Mouse (Mus musculus) midbrain, postnatal 0 days (tissue): ENCODE data around the gene Ttll9. TPM values are rescaled to one million over a fixed set of nuclear protein-coding genes. Genes with fewer than 3 reads are reported as not detected.

Experiments
- ATAC-seq: fragments of 200-750 bp; cut with Nextera tagmentation; 2 replicates; pipeline ENCODE4 v1.8.0; 2017; ENCODE audit warnings: moderate number of reproducible peaks, mild to moderate bottlenecking, moderate TSS enrichment, moderate library complexity; ENCODE audit not compliant: low FRiP score
- DNase-seq: peaks from one replicate; pipeline ENCODE4 v3.0.0-alpha.2; 2015; ENCODE audit warnings: low spot score
- H3K27ac ChIP-seq: fragments of 300-500 bp; sonication (generic); 2 replicates; pipeline ENCODE4 v1.5.1; 2014; ENCODE audit warnings: low read depth, mild to moderate bottlenecking, low read length, mixed read lengths
- H3K27me3 ChIP-seq: fragments of 300-500 bp; sonication (generic); 2 replicates; pipeline ENCODE4 v1.6.1; 2014; ENCODE audit warnings: low read length, control low read depth, mixed read lengths; ENCODE audit not compliant: insufficient read depth
- H3K36me3 ChIP-seq: fragments of 300-500 bp; sonication (generic); 2 replicates; pipeline ENCODE4 v1.6.1; 2014; ENCODE audit warnings: low read length, control low read depth, mixed read lengths; ENCODE audit not compliant: insufficient read depth
- H3K4me1 ChIP-seq: fragments of 300-500 bp; sonication (generic); 2 replicates; pipeline ENCODE4 v1.6.1; 2014; ENCODE audit warnings: mild to moderate bottlenecking, control low read depth, antibody characterized with exemption, low read length, mixed read lengths; ENCODE audit not compliant: insufficient read depth
- H3K4me2 ChIP-seq: fragments of 300-500 bp; sonication (generic); 2 replicates; pipeline ENCODE4 v1.6.1; 2014; ENCODE audit warnings: low read depth, mild to moderate bottlenecking, low read length, mixed read lengths; ENCODE audit not compliant: poor library complexity, severe bottlenecking
- H3K4me3 ChIP-seq: fragments of 300-500 bp; sonication (generic); 2 replicates; pipeline ENCODE4 v1.5.1; 2014; ENCODE audit warnings: low read depth, mild to moderate bottlenecking, low read length, moderate library complexity
- H3K9ac ChIP-seq: fragments of 300-500 bp; sonication (generic); replicated peaks from 2 replicates; pipeline ENCODE4 v1.6.1; 2014; ENCODE audit warnings: mild to moderate bottlenecking, low read length, moderate library complexity, mixed read lengths; ENCODE audit not compliant: poor library complexity, severe bottlenecking
- H3K9me3 ChIP-seq: fragments of 300-500 bp; sonication (generic); 2 replicates; pipeline ENCODE4 v1.6.1; 2016; ENCODE audit warnings: low read length, control low read depth
- CTCF ChIP-seq: IDR thresholded peaks from 2 replicates; pipeline ENCODE4 v1.5.1; 2016; ENCODE audit warnings: antibody characterized with exemption, mild to moderate bottlenecking
- WGBS: fragments of 180-500 bp; shearing (Covaris S2); extraction: QIAGEN DNeasy Blood & Tissue Kit; methylation state at CpG from one replicate; pipeline ENCODE4 v1.1.7; 2014; 5-methylcytosine and 5-hydroxymethylcytosine counted together
- polyA plus RNA-seq: library from polyadenylated mRNA; unstranded; fragments of >200 nt; fragmentation: Nextera tagmentation; extraction: Ambion mirVana; gene quantifications from 2 replicates; pipeline ENCODE4 v1.2.1, GENCODE M21; 2015
- total RNA-seq: library from RNA; depleted of rRNA; stranded (reverse); fragments of >200 nt; gene quantifications from 2 replicates; pipeline ENCODE4 v1.2.3, GENCODE M21; 2014

Ttll9 gene
- total and polyA plus RNA-seq, 2 experiments from 2014 or later, result 4.9 to 7.9 TPM

- no peak overlapping the region for H3K4me2 ChIP-seq
- H3K27ac ChIP-seq, result no peak overlapping the region
- 78% methylated on average over 9 of the region's 9 CpGs for WGBS
- H3K36me3 ChIP-seq, result no peaks in the 10 kb centered on the region
- H3K4me1 ChIP-seq, result no peaks in the 10 kb centered on the region
- H3K27me3 ChIP-seq, result no peaks in the 10 kb centered on the region
- no peak for TF ChIP-seq CTCF
- ATAC-seq, result no peak
- DNase-seq, result no peak
- H3K9me3 ChIP-seq, result no peaks in the 10 kb centered on the region
- no peak overlapping the region for H3K4me3 ChIP-seq
- H3K9ac ChIP-seq, result no peak overlapping the region
These were observed 35.4 kb upstream of the Ttll9 start for GRCm38 (mm10) chr2:152926896-152927295.

GRCm38 (mm10) chr2:152927371-152927770 is 34.9 kb upstream of the Ttll9 start:
- no peak for DNase-seq
- no peak overlapping the region for H3K9ac ChIP-seq
- no peaks in the 10 kb centered on the region for H3K4me1 ChIP-seq
- no peak overlapping the region for H3K4me3 ChIP-seq
- no peak overlapping the region for H3K27ac ChIP-seq
- 69% methylated on average over 5 of the region's 5 CpGs for WGBS
- no peaks in the 10 kb centered on the region for H3K27me3 ChIP-seq
- H3K4me2 ChIP-seq, result no peak overlapping the region
- no peaks in the 10 kb centered on the region for H3K36me3 ChIP-seq
- no peaks in the 10 kb centered on the region for H3K9me3 ChIP-seq
- ATAC-seq, result no peak
- TF ChIP-seq CTCF, result no peak

- ATAC-seq, result no peak
- Histone ChIP-seq H3K27ac (no peak overlapping the region), H3K4me3 (no peak overlapping the region), H3K36me3 (no peaks in the 10 kb centered on the region), H3K9me3 (no peaks in the 10 kb centered on the region), H3K27me3 (no peaks in the 10 kb centered on the region), H3K9ac (no peak overlapping the region), H3K4me1 (no peaks in the 10 kb centered on the region), H3K4me2 (no peak overlapping the region)
- WGBS, result 57% methylated on average over 14 of the region's 14 CpGs
- no peak for DNase-seq
- no peak for TF ChIP-seq CTCF
These were observed 33.9 kb upstream of the Ttll9 start for GRCm38 (mm10) chr2:152928219-152928987.

GRCm38 (mm10) chr2:152928988-152929370 is 33.3 kb upstream of the Ttll9 start:
- Histone ChIP-seq H3K4me3 (no peak overlapping the region), H3K4me2 (no peak overlapping the region), H3K27me3 (no peaks in the 10 kb centered on the region), H3K27ac (no peak overlapping the region), H3K4me1 (no peaks in the 10 kb centered on the region), H3K36me3 (no peaks in the 10 kb centered on the region), H3K9ac (no peak overlapping the region), H3K9me3 (no peaks in the 10 kb centered on the region)
- 72% methylated on average over 3 of the region's 3 CpGs for WGBS
- no peak for ATAC-seq
- DNase-seq, result no peak
- TF ChIP-seq CTCF, result no peak

- no peak overlapping the region for H3K9ac ChIP-seq
- H3K9me3 ChIP-seq, result no peaks in the 10 kb centered on the region
- no peaks in the 10 kb centered on the region for H3K27me3 ChIP-seq
- no peak for DNase-seq
- H3K4me2 ChIP-seq, result no peak overlapping the region
- WGBS, result 34% methylated on average over 2 of the region's 2 CpGs
- H3K4me3 ChIP-seq, result no peak overlapping the region
- no peaks in the 10 kb centered on the region for H3K36me3 ChIP-seq
- ATAC-seq, result no peak; the same call in 1 of the 2 replicates
- no peak overlapping the region for H3K27ac ChIP-seq
- no peaks in the 10 kb centered on the region for H3K4me1 ChIP-seq
- TF ChIP-seq CTCF, result no peak
These were observed 32.0 kb upstream of the Ttll9 start for GRCm38 (mm10) chr2:152930276-152930675.

- no peaks in the 10 kb centered on the region for H3K36me3 ChIP-seq
- no peak overlapping the region for H3K9ac ChIP-seq
- no peak overlapping the region for H3K4me3 ChIP-seq
- no peak for DNase-seq
- WGBS, result 71% methylated on average over 11 of the region's 12 CpGs
- peak overlapping the region; percentile 38; the same call in 1 of the 2 replicates for H3K27ac ChIP-seq
- TF ChIP-seq CTCF, result no peak
- no peak overlapping the region for H3K4me2 ChIP-seq
- no peaks in the 10 kb centered on the region for H3K9me3 ChIP-seq
- no peaks in the 10 kb centered on the region for H3K27me3 ChIP-seq
- no peak for ATAC-seq
- no peaks in the 10 kb centered on the region for H3K4me1 ChIP-seq
These were observed 30.7 kb upstream of the Ttll9 start for GRCm38 (mm10) chr2:152931456-152932160.
